Mouse (Mus musculus) thymus, postnatal 25 days (tissue): ENCODE measurements around the gene Agbl4.

ENCODE experiments used
- DNase-seq: peaks from one replicate; pipeline ENCODE4 v3.0.0; 2022

Agbl4 gene

DNA sequence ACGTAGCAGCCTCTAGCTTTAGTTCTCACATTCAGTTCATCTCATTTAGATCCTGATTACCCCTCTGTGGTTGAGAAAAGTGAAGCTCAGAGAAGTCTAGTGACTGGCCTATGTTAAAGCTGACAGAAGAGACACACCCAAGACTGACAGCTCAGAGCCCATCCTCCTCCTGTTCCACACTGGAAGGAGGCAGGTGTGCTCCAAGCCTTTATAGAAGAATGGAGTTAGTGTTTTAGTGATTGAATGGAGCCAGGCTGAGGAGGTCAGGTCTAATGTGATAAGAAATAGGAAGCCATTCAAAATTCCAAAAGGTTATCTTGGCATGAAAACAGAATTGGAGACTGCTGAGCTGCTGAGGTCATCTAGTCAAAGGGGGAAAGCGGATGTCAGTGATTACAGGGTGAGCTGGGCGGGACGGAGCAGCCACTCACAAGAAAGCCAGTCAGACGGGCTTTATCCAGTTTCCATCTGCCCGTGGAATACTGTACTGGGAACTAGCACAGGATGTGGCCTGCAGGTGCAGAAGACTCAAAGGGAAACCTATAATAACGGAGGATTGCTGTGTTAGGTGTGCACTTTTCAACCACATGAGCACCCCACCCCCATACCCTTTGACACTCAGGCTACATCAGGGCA, 1053.9 kb downstream of the Agbl4 start:
- no peak for DNase-seq

GRCm38 (mm10) chr4:111452192-111452591, 1054.7 kb downstream of the Agbl4 start:
- no peak for DNase-seq

GRCm38 (mm10) chr4:111453275-111453674, 1055.8 kb downstream of the Agbl4 start:
- DNase-seq, result no peak

DNA sequence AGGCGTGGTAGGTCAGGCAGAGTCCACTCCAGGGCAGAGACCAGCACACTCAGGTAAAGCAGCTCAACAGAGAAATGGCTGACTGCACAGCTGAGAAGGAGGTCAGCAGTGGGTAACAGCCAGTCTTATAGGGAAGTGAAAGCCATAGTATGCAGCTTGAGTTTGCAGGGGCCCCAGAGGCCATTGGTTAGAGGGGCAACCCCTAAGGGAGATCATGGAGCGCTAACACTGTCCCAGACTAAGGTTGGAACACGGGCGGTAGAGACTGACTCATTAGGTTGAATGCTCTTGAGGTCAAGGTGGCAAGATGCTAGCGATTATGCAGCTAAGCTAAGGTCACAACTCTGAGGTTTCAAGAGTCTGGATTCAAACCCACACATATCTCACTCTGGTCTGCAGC, 1058.2 kb downstream of the Agbl4 start:
- DNase-seq, result no peak

DNA sequence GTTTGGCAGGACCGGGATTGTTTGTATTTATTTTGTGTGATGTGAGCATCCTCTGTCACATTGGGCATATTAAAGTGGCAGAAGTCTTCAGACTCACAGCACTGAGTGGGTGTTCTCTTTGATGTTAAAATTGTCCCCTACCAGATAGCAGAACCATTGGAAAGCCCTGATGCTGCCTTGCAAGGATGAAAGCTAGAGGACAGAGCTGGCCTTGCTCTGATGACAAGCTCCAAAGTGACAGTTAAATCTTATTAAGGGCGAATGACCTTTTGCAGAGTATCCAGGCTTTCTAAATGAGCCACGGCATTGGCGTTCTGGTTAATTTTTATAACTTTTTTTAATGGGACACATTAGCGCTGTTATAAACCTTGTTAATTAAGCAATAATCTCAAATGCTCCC, 1060.1 kb downstream of the Agbl4 start:
- no peak for DNase-seq

DNA sequence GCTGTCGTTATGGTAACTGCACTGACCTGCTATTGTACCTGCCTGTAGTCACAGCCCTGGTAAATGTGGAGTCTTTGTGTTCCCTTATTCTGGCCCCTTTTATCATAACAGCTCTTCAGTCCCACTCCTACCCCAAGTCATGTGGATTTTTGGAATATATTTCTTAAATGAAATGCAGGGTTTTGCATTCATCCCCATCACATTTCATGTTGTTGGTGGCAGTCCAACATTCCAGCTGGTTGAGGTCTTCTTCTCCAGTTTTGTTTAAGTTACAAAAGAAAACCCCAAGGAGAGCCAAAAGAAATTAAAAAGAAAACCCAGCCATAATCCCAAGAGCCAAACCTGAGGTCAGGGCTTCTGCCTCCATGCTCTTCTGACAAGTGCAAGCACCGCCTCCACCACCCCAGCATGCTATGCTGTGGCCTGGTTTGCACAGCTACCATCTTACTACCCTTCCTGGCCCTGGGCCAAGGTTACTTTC, 1069.9 kb downstream of the Agbl4 start:
- no peak for DNase-seq

- DNase-seq, result no peak
Observed at GRCm38 (mm10) chr4:111467796-111468195, 1070.3 kb downstream of the Agbl4 start.

DNA sequence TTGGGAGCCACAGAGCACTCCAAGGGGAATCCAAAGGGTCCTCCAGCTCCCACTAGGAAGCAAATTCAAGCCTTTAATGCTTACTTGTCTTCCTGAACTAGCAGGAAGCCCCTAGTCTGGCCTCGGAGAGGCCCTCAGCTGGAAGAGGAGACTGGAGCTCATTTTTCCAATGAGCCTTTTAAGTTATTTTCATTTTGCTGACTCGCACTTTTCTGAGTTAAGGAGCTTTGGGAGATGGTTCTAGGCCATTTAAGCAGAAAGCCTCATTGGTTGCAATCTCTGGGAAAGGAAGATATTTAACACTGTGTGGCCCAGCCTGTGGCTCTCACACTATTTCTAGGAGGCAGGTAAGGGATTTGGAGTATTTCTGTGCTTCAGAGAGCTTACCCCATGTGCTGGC, 1072.4 kb downstream of the Agbl4 start:
- no peak for DNase-seq

GRCm38 (mm10) chr4:111471726-111472125, 1074.3 kb downstream of the Agbl4 start:
- no peak for DNase-seq

- no peak for DNase-seq
Observed at GRCm38 (mm10) chr4:111472511-111472910, 1075.0 kb downstream of the Agbl4 start.

GRCm38 (mm10) chr4:111473014-111473413, 1075.6 kb downstream of the Agbl4 start:
- DNase-seq, result no peak

DNA sequence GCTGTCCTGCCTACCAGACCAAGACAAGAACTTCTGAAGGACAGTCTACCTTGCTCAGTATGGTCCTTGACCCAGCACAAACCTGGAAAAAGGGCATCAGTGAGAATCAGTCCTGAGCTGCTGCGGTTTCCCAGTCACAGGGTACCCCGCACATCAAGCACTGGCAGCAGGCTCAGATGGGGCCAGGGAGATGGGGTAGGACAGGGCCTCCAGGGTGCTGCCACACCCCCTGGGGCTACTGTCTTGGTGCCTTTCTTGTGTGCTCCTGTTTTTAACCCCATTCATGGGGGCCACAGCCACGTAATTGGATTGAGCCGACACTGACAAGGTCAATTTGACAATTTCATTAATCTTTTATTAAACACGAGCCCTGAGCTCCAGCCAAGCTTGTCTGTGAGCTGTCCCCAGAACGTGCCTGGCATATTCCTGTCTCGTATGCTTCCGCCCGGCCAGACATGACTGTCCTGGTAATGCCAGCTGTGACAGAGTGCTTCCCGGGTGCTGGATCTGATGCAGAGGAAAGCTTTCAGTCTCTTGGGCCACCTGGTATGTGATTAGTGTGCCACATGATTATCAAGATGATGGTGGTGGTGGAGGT, 1078.0 kb downstream of the Agbl4 start:
- no peak for DNase-seq

GRCm38 (mm10) chr4:111477507-111477906, 1080.0 kb downstream of the Agbl4 start:
- no peak for DNase-seq

GRCm38 (mm10) chr4:111483499-111483898, 1086.0 kb downstream of the Agbl4 start:
- DNase-seq, result no peak

GRCm38 (mm10) chr4:111485189-111485588, 1087.7 kb downstream of the Agbl4 start:
- DNase-seq, result no peak

DNA sequence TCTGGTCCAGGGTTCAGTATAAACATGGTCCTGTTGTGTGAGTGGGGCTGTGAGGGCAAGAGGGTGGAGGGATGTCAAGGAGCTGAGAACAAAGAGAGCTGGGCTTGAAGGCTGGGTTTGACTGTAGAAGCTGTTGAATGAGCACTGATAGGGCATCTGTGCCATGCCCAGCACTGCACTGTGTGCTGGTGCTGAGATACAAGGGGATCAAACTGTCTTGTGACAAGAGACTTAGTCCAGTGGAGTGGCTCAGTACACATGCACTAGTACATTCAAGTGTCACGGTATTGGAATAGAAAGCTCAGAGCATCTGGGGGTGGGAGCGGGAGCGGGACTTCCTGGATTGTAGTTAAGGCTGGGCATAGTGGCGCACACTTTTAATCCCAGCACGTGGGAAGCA, 1088.7 kb downstream of the Agbl4 start:
- DNase-seq, result no peak

DNA sequence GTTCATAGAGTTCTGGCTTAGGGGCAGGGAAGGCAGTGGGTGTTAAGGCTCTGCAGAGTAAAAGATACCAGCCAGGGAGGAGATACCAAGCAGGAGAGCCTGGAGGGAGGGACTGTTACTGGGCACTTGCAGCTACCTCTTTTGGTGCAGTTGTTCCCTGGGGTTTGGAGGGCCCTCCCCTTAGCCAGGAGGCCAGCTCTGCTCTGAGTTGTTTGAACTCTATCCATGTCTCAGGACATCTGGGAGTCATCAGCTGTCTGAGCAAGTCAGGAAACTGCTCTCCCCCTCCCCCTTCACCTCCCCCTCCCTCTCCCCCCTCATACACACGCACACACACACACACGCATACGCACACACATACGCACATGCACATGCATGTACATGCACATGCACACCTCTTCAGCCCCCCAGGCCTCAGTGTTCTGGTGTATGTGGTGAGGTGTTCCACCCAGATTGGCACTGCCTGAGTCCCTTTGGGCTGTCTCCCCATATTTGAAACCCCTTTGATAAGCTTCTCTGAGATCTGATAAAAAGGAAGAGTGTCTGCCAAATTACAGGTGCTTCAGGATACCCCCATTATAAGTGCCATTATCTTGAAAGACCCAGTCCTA, 1089.9 kb downstream of the Agbl4 start:
- DNase-seq, result no peak

- peak; percentile 2 for DNase-seq
Observed at GRCm38 (mm10) chr4:111493750-111494404, 1096.4 kb downstream of the Agbl4 start.

DNA sequence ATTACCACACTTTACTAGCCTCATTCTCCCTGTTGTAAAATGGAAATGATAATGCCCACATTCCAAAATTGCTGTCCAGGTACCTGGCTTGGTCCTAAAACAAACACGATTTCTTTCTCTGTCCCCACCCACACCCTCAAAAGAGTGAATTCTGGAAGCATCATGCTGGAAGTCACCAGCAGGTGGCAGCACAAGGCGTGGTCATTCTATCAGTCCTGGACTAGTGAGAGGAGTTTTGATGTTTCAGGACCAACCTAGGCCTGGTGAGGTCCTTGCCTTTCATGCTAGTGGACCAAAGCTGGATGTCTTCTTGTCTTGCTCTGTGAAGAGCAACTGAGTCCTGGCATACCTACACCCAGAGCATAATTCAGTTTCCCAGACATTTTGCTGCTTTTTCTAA, 1098.5 kb downstream of the Agbl4 start:
- peak; percentile 43 for DNase-seq

DNA sequence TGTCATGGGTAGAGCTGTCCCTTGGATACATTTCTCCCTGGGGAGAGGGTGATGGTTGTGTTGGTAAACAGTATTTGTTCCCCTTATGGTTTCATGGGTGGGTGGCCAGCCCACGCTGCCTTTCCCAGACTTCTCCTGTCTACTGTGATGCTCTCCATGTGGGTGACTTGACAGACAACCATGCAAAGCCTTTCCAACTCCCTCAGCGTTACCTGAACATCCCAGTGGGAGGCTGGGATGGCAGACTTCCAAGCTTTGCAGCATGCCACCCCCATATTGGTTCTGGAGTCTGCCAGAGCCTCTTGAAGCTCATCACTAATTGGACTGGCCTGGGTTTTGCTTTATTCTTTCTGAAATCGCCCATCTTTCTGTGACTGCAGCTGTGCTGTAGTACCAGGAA, 1101.3 kb downstream of the Agbl4 start:
- no peak for DNase-seq

DNA sequence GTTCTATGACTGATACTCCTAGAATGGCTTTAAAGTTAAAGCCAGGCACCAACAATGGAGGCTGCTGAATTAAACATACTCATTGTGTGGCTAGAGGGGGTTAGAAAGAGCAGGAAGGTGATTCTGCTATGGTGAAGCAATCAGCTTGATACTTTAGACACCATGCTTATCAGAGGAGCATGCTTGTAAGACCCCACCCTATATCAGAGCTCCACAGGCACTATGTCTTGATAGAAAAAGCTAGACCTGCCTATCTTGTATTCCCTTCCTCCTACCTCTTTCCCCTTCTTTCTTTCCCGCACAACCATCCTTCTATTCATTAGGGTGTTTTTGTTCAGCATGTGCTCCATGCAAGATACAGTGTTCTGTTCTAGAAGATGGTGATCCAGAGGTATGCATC, 1104.0 kb downstream of the Agbl4 start:
- DNase-seq, result no peak

GRCm38 (mm10) chr4:111502965-111503727, 1105.7 kb downstream of the Agbl4 start:
- DNase-seq, result no peak

GRCm38 (mm10) chr4:111504952-111505351, 1107.5 kb downstream of the Agbl4 start:
- no peak for DNase-seq
